Mouse (Mus musculus) heart, postnatal 0 days (tissue): ENCODE data around the gene Slc9a3r2. TPM values are rescaled to one million over a fixed set of nuclear protein-coding genes. Genes with fewer than 3 reads are reported as not detected.
"Not testable (repeated sequence)": the region's sequence is repeated elsewhere in the genome, so short reads cannot be mapped to it uniquely, and the experiment has no call there.

Experiments used
- ATAC-seq: fragments of 200-750 bp; cut with Nextera tagmentation; 2 replicates; pipeline ENCODE4 v1.8.0; 2017; ENCODE audit warnings: low read depth, moderate number of reproducible peaks, moderate library complexity; ENCODE audit not compliant: insufficient read depth
- DNase-seq: peaks from one replicate; pipeline ENCODE4 v3.0.0-alpha.2; 2016; ENCODE audit warnings: low spot score
- H3K27ac ChIP-seq: fragments of 300-500 bp; sonication (generic); 2 replicates; pipeline ENCODE4 v1.5.1; 2014; ENCODE audit warnings: low read depth, mild to moderate bottlenecking
- H3K27me3 ChIP-seq: fragments of 300-500 bp; sonication (generic); 2 replicates; pipeline ENCODE4 v1.6.1; 2014; ENCODE audit warnings: low read length, mixed read lengths; ENCODE audit not compliant: control insufficient read depth, insufficient read depth
- H3K36me3 ChIP-seq: fragments of 300-500 bp; sonication (generic); replicated peaks from 2 replicates; pipeline ENCODE4 v1.6.1; 2014; ENCODE audit warnings: low read length, mixed read lengths; ENCODE audit not compliant: control insufficient read depth, insufficient read depth
- H3K4me1 ChIP-seq: fragments of 300-500 bp; sonication (generic); 2 replicates; pipeline ENCODE4 v1.6.1; 2014; ENCODE audit warnings: antibody characterized with exemption; ENCODE audit not compliant: control insufficient read depth, insufficient read depth
- H3K4me2 ChIP-seq: fragments of 300-500 bp; sonication (generic); 2 replicates; pipeline ENCODE4 v1.6.1; 2014; ENCODE audit warnings: low read depth, mild to moderate bottlenecking, low read length, moderate library complexity
- H3K4me3 ChIP-seq: fragments of 300-500 bp; sonication (generic); 2 replicates; pipeline ENCODE4 v1.5.1; 2014; ENCODE audit warnings: low read depth, low read length
- H3K9ac ChIP-seq: fragments of 300-500 bp; sonication (generic); replicated peaks from 2 replicates; pipeline ENCODE4 v1.6.1; 2014; ENCODE audit warnings: low read depth, low read length, mixed read lengths
- H3K9me3 ChIP-seq: fragments of 300-500 bp; sonication (generic); replicated peaks from 2 replicates; pipeline ENCODE4 v1.6.1; 2016; ENCODE audit warnings: low read length; ENCODE audit not compliant: control insufficient read depth
- CTCF ChIP-seq: IDR thresholded peaks from 2 replicates; pipeline ENCODE4 v1.5.1; 2016; ENCODE audit warnings: antibody characterized with exemption, control low read depth, low read depth
- EP300 ChIP-seq: IDR thresholded peaks from 2 replicates; pipeline ENCODE4 v1.6.1; 2016; ENCODE audit warnings: antibody characterized with exemption, low read depth
- WGBS: fragments of 180-500 bp; shearing (Covaris S2); extraction: QIAGEN DNeasy Blood & Tissue Kit; methylation state at CpG from one replicate; pipeline ENCODE4 v1.1.7; 2014; 5-methylcytosine and 5-hydroxymethylcytosine counted together
- polyA plus RNA-seq: library from polyadenylated mRNA; unstranded; fragments of >200 nt; fragmentation: Nextera tagmentation; extraction: Ambion mirVana; gene quantifications from 2 replicates; pipeline ENCODE4 v1.2.1, GENCODE M21; 2015
- total RNA-seq: library from RNA; depleted of rRNA; stranded (reverse); fragments of >200 nt; gene quantifications from 2 replicates; pipeline ENCODE4 v1.2.3, GENCODE M21; 2014; ENCODE audit warnings: low replicate concordance

Gene Slc9a3r2
- total and polyA plus RNA-seq, 2 experiments from 2014 or later = 68.1 to 87.9 TPM

- TF ChIP-seq EP300 = no peak
- TF ChIP-seq CTCF = no peak
- Histone ChIP-seq H3K4me1 (peaks cover 32% of the 10 kb centered on the region), H3K4me3 (no peak overlapping the region), H3K9me3 (no peaks in the 10 kb centered on the region), H3K9ac (no peak overlapping the region), H3K4me2 (peak overlapping the region; percentile 92; the same call in 1 of the 2 replicates), H3K36me3 (no peaks in the 10 kb centered on the region), H3K27ac (no peak overlapping the region), H3K27me3 (no peaks in the 10 kb centered on the region)
- no peak for DNase-seq
- ATAC-seq = no peak
- WGBS = 58% methylated on average over 5 of the region's 5 CpGs
Observed at GRCm38 (mm10) chr17:24671346-24671745, 21.2 kb upstream of the Slc9a3r2 start.

GRCm38 (mm10) chr17:24670246-24670844, 20.2 kb upstream of the Slc9a3r2 start:
- Histone ChIP-seq H3K4me3 (peak overlapping the region; percentile 81), H3K9me3 (no peaks in the 10 kb centered on the region), H3K9ac (peak overlapping the region; percentile 88), H3K4me1 (peaks cover 29% of the 10 kb centered on the region), H3K36me3 (no peaks in the 10 kb centered on the region), H3K4me2 (peak overlapping the region; percentile 92), H3K27ac (peak overlapping the region; percentile 77), H3K27me3 (no peaks in the 10 kb centered on the region)
- WGBS = 10% methylated on average over 8 of the region's 8 CpGs
- no peak for DNase-seq
- ATAC-seq = no peak
- no peak for TF ChIP-seq CTCF
- no peak for TF ChIP-seq EP300

- TF ChIP-seq CTCF (no peak), EP300 (peak; percentile 41; the same call in 1 of the 2 replicates)
- no peaks in the 10 kb centered on the region for H3K27me3 ChIP-seq
- H3K9ac ChIP-seq = peak within 1 kb of the TSS; percentile 88
- peak within 1 kb of the TSS; percentile 77 for H3K27ac ChIP-seq
- peak within 1 kb of the TSS; percentile 92 for H3K4me2 ChIP-seq
- H3K4me3 ChIP-seq = peak within 1 kb of the TSS; percentile 81
- DNase-seq (peak; percentile 92), ATAC-seq (peak; percentile 97)
- H3K9me3 ChIP-seq = no peaks in the 10 kb centered on the region
- peaks cover 29% of the 10 kb centered on the region for H3K4me1 ChIP-seq
- under 1% methylated on average over 71 of the region's 80 CpGs for WGBS
- H3K36me3 ChIP-seq = no peaks in the 10 kb centered on the region
Observed at GRCm38 (mm10) chr17:24669545-24670245, 19.6 kb upstream of the Slc9a3r2 start, which contains the start of gene Zfp598. TSS of gene Zfp598 (plus strand) at chr17:24669687.

- Histone ChIP-seq H3K4me1 (peaks cover 29% of the 10 kb centered on the region), H3K27ac (peak overlapping the region; percentile 77), H3K4me2 (peak overlapping the region; percentile 92), H3K4me3 (peak overlapping the region; percentile 81), H3K9ac (peak overlapping the region; percentile 88)
- DNase-seq, ATAC-seq, H3K9me3 ChIP-seq, H3K36me3 ChIP-seq, H3K27me3 ChIP-seq: not testable (repeated sequence)
- WGBS = 6% methylated on average over 15 of the region's 15 CpGs
Observed at GRCm38 (mm10) chr17:24669214-24669544, 19.1 kb upstream of the Slc9a3r2 start.

GRCm38 (mm10) chr17:24667416-24667815, 17.3 kb upstream of the Slc9a3r2 start:
- Histone ChIP-seq H3K4me2 (no peak overlapping the region), H3K9ac (no peak overlapping the region), H3K27me3 (no peaks in the 10 kb centered on the region), H3K36me3 (no peaks in the 10 kb centered on the region), H3K27ac (no peak overlapping the region), H3K4me1 (peaks cover 27% of the 10 kb centered on the region), H3K9me3 (no peaks in the 10 kb centered on the region), H3K4me3 (no peak overlapping the region)
- peak; percentile 62 for DNase-seq
- ATAC-seq = no peak
- TF ChIP-seq CTCF (peak; percentile 75), EP300 (no peak)
- WGBS = 19% methylated on average over 6 of the region's 6 CpGs

- H3K27me3 ChIP-seq, H3K27ac ChIP-seq, DNase-seq, H3K4me2 ChIP-seq, H3K9me3 ChIP-seq, H3K4me3 ChIP-seq, ATAC-seq, H3K36me3 ChIP-seq, H3K9ac ChIP-seq: not testable (repeated sequence)
- 54% methylated on average over 7 of the region's 7 CpGs for WGBS
- peaks cover 23% of the 10 kb centered on the region for H3K4me1 ChIP-seq
Observed at GRCm38 (mm10) chr17:24667011-24667410, 16.9 kb upstream of the Slc9a3r2 start.
